Mouse (Mus musculus) bone marrow macrophage, adult 2 months (primary cell): ENCODE measurements around the gene Cfap126.
"Not testable (repeated sequence)": the region's sequence is repeated elsewhere in the genome, so short reads cannot be mapped to it uniquely, and the experiment has no call there.

ENCODE experiments used
- CTCF ChIP-seq: IDR thresholded peaks from 2 replicates; pipeline ENCODE4 v1.5.1; 2012; ENCODE audit warnings: low read depth, mild to moderate bottlenecking, low read length, moderate library complexity
- POLR2A ChIP-seq: IDR thresholded peaks from 2 replicates; pipeline ENCODE4 v1.6.1; 2012; ENCODE audit warnings: mild to moderate bottlenecking, low read depth, low read length, borderline replicate concordance

DNA sequence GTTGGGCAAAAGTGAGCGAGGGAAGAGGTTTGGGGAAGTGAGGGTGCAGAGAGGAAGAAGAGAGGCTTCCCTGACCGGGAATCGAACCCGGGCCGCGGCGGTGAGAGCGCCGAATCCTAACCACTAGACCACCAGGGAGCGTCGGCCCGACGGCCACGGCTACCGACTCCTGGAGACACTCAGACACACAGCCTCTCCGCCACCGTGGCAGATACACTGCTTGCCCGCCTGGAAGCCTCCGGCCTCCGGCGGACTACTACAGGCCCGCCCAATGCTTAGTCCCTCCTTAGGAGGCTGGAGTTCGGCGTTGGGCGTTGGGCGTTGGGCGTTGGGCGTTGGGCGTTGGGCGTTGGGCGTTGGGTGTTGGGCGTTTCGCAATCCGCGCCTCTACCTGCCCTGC is 42.0 kb upstream of the Cfap126 start:
- TF ChIP-seq CTCF, POLR2A: not testable (repeated sequence)
